Mouse (Mus musculus) small intestine, adult 2 months (tissue): Measurements from ENCODE around the gene Fam193a. TPM values are rescaled to one million over a fixed set of nuclear protein-coding genes. Genes with fewer than 3 reads are reported as not detected.

Source experiments
- H3K27ac ChIP-seq: fragments of 200-500 bp; 2 replicates; pipeline ENCODE4 v1.5.1; 2012; ENCODE audit warnings: low read depth, low read length, control low read depth, inconsistent platforms; ENCODE audit not compliant: insufficient read depth
- H3K27me3 ChIP-seq: fragments of 200-500 bp; 2 replicates; pipeline ENCODE4 v1.6.1; 2012; ENCODE audit warnings: mild to moderate bottlenecking, moderate library complexity, low read length, inconsistent platforms; ENCODE audit not compliant: control insufficient read depth, insufficient read depth
- H3K36me3 ChIP-seq: fragments of 200-500 bp; 2 replicates; pipeline ENCODE4 v1.6.1; 2012; ENCODE audit warnings: mild to moderate bottlenecking, low read length, control low read depth, inconsistent platforms; ENCODE audit not compliant: control insufficient read depth, insufficient read depth
- H3K4me1 ChIP-seq: fragments of 200-500 bp; 2 replicates; pipeline ENCODE4 v1.6.1; 2012; ENCODE audit warnings: low read length, inconsistent platforms, mixed read lengths; ENCODE audit not compliant: control insufficient read depth, insufficient read depth, insufficient read length
- H3K4me3 ChIP-seq: fragments of 200-500 bp; 2 replicates; pipeline ENCODE4 v1.5.1; 2012; ENCODE audit warnings: low read depth, mild to moderate bottlenecking, control low read depth, inconsistent platforms, low read length, moderate library complexity
- CTCF ChIP-seq: fragments of 200-500 bp; IDR thresholded peaks from 2 replicates; pipeline ENCODE4 v1.5.1; 2012; ENCODE audit warnings: low read depth, mild to moderate bottlenecking, control low read depth, inconsistent platforms, low read length, moderate library complexity, mixed read lengths; ENCODE audit not compliant: insufficient replicate concordance, insufficient read length; ENCODE audit errors: extremely low read depth
- POLR2A ChIP-seq: fragments of 200-500 bp; IDR thresholded peaks from 2 replicates; pipeline ENCODE4 v1.6.1; 2012; ENCODE audit warnings: low read depth, mild to moderate bottlenecking, control low read depth, inconsistent platforms, low read length, moderate library complexity
- WGBS: fragments of 180-500 bp; shearing (Covaris S2); methylation state at CpG from one replicate; pipeline ENCODE4 v1.1.7; 2018; 5-methylcytosine and 5-hydroxymethylcytosine counted together
- polyA plus RNA-seq: library from polyadenylated mRNA; depleted of rRNA; stranded (reverse); fragments of >200 nt; gene quantifications from 2 replicates; pipeline ENCODE4 v1.2.3, GENCODE M21; 2012

Gene Fam193a
- polyA plus RNA-seq, 1 experiment: 30.9 TPM

DNA sequence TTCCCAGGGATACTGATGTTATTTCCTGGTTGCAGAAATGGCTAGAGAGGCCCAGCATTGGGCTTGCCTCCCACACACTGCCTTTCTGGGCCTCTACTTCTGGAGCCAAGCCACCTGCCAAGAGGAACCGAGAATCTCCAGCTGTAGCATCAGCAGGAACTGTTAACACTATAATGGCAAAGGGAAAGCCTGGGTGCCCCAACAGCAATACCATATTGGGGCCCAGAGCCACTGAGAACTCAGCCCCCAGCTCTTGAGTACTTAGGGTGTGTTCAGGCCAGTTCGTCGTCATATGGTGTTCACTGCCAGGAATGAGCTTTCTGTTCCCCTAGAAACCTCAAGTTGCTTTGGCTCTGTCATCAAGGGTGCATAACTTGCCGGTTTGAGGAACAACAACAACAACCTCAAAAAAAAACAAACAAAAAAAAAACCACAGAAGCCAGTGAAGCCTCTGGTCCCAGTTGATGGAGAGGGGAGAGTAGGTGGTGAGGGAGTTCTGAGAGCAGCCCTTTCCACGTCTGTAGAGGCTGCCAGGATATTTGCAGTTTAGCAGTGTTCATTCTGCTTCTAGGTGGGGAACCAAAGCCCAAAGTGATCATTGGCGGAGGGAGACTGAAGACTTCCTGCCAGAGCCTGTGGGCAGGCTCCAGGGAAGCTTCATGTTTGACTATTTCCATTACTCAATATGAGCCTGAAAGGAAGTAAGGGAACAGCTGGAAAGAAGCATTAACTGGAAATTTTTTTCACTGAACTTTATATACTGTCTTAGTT lies 117.8 kb downstream of the Fam193a start:
- TF ChIP-seq CTCF (no peak), POLR2A (no peak)
- no peaks in the 10 kb centered on the region for H3K4me1 ChIP-seq
- WGBS: 62% methylated on average over 6 of the region's 6 CpGs
- H3K27me3 ChIP-seq: no peaks in the 10 kb centered on the region
- H3K4me3 ChIP-seq: no peak overlapping the region
- no peak overlapping the region for H3K27ac ChIP-seq
- peaks cover 6% of the 10 kb centered on the region; the same call in 1 of the 2 replicates for H3K36me3 ChIP-seq

DNA sequence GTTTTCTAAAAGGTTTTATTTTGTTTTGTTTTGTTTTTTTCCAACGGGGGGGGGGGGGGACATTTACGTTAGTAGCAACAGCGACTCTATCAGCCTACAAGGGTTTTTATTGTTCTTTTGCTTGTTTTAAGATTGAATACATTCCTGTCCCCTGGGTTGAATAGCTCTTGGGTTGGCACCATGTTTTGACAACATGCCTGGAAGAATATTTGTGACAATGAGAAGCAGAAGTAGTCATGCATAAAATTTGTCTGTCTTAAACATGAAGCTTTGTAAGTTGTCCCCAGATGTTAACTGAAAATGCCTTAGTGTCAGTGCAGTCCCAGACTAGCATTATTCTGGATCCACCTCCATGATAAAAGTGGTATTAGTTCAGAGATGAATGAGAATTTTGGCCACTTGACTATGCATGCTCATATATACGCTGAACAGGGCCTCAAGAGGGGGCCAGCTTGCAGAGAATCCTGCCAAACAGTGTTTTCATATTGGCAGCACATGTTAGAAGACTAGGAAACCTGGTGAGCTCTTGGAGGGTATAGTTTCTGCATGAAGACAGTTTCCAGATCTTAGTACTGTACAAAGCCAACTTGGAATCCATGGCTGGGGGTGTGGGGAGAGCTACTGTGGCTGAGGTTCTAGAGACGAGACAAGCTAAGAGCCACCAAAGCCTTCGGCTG lies 119.1 kb downstream of the Fam193a start:
- Histone ChIP-seq H3K4me1 (no peaks in the 10 kb centered on the region), H3K27ac (no peak overlapping the region), H3K27me3 (no peaks in the 10 kb centered on the region), H3K4me3 (no peak overlapping the region), H3K36me3 (peaks cover 6% of the 10 kb centered on the region; the same call in 1 of the 2 replicates)
- 79% methylated on average over 6 of the region's 6 CpGs for WGBS
- TF ChIP-seq CTCF (no peak), POLR2A (no peak)

DNA sequence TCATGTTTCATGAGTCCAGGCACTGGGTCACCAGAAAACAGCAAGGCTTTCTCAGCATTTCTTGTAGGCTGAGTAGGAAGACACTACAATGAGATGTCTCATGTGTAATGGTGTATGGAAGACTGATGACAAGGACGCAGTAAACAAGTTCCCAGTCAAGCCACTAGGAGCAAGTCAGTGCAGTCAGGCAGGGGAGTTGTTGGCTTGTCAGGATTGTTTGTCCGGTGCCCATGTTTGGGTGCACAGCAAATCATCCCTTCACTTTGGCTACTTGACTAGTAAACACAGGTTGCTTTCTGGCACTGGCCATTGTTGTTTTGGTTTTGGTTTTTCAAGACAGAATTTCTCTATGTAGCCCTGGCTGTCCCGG lies 119.7 kb downstream of the Fam193a start:
- TF ChIP-seq POLR2A (no peak), CTCF (no peak)

DNA sequence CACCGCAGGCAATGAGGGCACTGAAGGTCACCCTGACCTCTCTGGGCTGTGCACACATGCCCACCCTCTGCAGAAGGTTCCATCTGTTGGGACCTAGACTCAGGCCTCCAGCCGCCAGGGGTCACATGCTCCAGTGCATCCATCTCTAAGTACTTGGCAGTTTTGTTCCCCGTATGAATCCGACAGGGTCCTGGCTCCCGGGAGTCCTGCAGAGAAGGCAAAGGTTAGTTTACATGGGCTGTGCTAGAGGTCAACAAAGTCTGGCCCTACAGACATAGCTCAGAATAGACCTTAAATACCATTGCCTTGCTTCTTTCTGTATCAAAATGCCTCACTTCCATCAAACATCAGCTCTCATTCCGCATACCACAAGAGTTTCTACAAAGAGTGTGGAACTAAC lies 127.0 kb downstream of the Fam193a start:
- WGBS: 80% methylated on average over 6 of the region's 6 CpGs
- Histone ChIP-seq H3K36me3 (peaks cover 11% of the 10 kb centered on the region; the same call in 1 of the 2 replicates), H3K4me3 (no peak overlapping the region), H3K27me3 (no peaks in the 10 kb centered on the region), H3K4me1 (no peaks in the 10 kb centered on the region), H3K27ac (no peak overlapping the region)
- no peak for TF ChIP-seq CTCF
- no peak for TF ChIP-seq POLR2A

More for the DNA sequence above, 119.7 kb downstream of the Fam193a start:
- no peaks in the 10 kb centered on the region for H3K4me1 ChIP-seq
- no peak overlapping the region for H3K4me3 ChIP-seq
- H3K27ac ChIP-seq: no peak overlapping the region
- WGBS: 90% methylated on average over 3 of the region's 3 CpGs
- H3K27me3 ChIP-seq: no peaks in the 10 kb centered on the region
- H3K36me3 ChIP-seq: peaks cover 6% of the 10 kb centered on the region; the same call in 1 of the 2 replicates

DNA sequence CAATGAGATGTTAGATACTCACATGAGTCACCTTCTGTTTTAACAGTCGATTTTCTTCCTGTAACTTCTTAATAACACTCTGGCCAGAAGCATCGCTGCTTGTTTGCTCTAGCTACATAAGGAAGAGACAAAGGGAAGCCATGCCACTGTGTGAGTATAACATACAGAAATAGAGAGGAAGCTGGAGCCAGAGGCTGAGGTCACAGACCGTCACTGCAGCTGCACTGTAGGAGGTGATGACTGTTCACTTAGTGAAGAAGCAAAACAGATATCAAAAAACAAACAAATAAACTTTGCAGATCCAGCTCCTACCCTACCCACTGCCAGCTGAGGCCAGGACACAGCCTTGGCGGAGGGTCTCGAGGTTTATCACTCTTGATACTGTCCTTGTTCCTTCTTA lies 131.2 kb downstream of the Fam193a start:
- 61% methylated on average over 5 of the region's 5 CpGs for WGBS
- no peaks in the 10 kb centered on the region for H3K27me3 ChIP-seq
- TF ChIP-seq POLR2A: no peak
- TF ChIP-seq CTCF: no peak
- no peak overlapping the region for H3K4me3 ChIP-seq
- peaks cover 16% of the 10 kb centered on the region for H3K36me3 ChIP-seq
- no peak overlapping the region for H3K27ac ChIP-seq
- H3K4me1 ChIP-seq: no peaks in the 10 kb centered on the region

DNA sequence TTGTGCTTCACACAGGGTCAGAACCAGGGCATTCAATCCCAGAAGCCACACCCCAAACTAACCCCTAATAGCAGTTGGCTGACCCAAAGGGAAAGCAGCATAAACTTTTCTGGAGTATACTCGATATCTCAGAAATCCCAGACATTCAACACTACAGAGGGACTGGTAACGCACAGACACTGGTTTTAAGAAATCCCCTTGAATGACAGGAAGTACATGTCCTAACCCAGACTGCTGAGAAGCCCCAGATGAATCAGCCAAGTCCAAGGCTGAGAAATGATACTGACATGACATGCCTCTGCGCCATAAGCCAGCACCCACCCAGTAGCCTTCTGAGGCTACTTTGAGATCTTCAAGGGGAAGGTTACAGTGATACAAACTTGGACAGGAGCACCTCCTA lies 131.9 kb downstream of the Fam193a start:
- H3K27ac ChIP-seq: no peak overlapping the region
- no peak overlapping the region for H3K4me3 ChIP-seq
- WGBS: 75% methylated on average over 3 of the region's 3 CpGs
- H3K27me3 ChIP-seq: no peaks in the 10 kb centered on the region
- TF ChIP-seq POLR2A: no peak
- no peak for TF ChIP-seq CTCF
- no peaks in the 10 kb centered on the region for H3K4me1 ChIP-seq
- peaks cover 16% of the 10 kb centered on the region for H3K36me3 ChIP-seq

DNA sequence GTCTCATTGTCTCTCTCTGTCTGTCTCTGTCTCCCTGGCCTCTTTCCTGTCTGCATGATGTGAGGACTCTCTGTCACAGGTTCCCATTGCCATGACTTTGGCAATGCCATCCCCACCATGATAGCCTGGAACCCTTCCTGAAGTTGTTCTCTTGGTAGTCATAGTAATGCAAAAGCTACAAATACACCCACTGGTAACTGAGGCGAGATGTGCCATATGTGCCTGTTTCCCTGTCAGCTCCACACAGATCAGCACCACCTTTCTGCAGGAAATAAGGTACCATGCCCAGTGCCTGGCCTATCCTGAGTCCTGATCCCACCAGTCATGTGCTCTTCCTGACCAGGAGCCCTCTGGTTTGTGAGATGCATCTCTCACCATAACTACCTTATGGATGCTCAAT lies 132.7 kb downstream of the Fam193a start:
- H3K27ac ChIP-seq: no peak overlapping the region
- H3K4me1 ChIP-seq: no peaks in the 10 kb centered on the region
- no peaks in the 10 kb centered on the region for H3K27me3 ChIP-seq
- TF ChIP-seq CTCF (no peak), POLR2A (no peak)
- WGBS: 100% methylated on average over 1 of the region's 1 CpGs
- H3K36me3 ChIP-seq: peaks cover 15% of the 10 kb centered on the region
- no peak overlapping the region for H3K4me3 ChIP-seq
